Mouse (Mus musculus) liver, embryonic 12.5 days (tissue): Measurements from ENCODE around the gene Fras1. TPM values are rescaled to one million over a fixed set of nuclear protein-coding genes. Genes with fewer than 3 reads are reported as not detected.

ENCODE experiments used
- ATAC-seq: fragments of 200-750 bp; cut with Nextera tagmentation; 2 replicates; pipeline ENCODE4 v1.8.0; 2017; ENCODE audit warnings: moderate number of reproducible peaks, mild to moderate bottlenecking, moderate library complexity
- H3K27ac ChIP-seq: fragments of 300-500 bp; sonication (generic); 2 replicates; pipeline ENCODE4 v1.5.1; 2016; ENCODE audit warnings: mild to moderate bottlenecking
- H3K27me3 ChIP-seq: fragments of 300-500 bp; sonication (generic); replicated peaks from 2 replicates; pipeline ENCODE4 v1.6.1; 2016; ENCODE audit warnings: mild to moderate bottlenecking, moderate library complexity
- H3K36me3 ChIP-seq: fragments of 300-500 bp; sonication (generic); 2 replicates; pipeline ENCODE4 v1.6.1; 2016; ENCODE audit warnings: mild to moderate bottlenecking, moderate library complexity
- H3K4me1 ChIP-seq: fragments of 300-500 bp; sonication (generic); 2 replicates; pipeline ENCODE4 v1.6.1; 2016
- H3K4me2 ChIP-seq: fragments of 300-500 bp; sonication (generic); 2 replicates; pipeline ENCODE4 v1.6.1; 2016; ENCODE audit warnings: mild to moderate bottlenecking, moderate library complexity
- H3K4me3 ChIP-seq: fragments of 300-500 bp; sonication (generic); 2 replicates; pipeline ENCODE4 v1.5.1; 2016; ENCODE audit warnings: mild to moderate bottlenecking, moderate library complexity
- H3K9ac ChIP-seq: fragments of 300-500 bp; sonication (generic); 2 replicates; pipeline ENCODE4 v1.6.1; 2016; ENCODE audit warnings: mild to moderate bottlenecking, moderate library complexity
- H3K9me3 ChIP-seq: fragments of 300-500 bp; sonication (generic); replicated peaks from 2 replicates; pipeline ENCODE4 v1.6.1; 2016; ENCODE audit warnings: mild to moderate bottlenecking, moderate library complexity
- whole genome bisulfite sequencing: fragments of 180-500 bp; shearing (Covaris S2); methylation state at CpG from one replicate; pipeline ENCODE4 v1.1.7; 2016; ENCODE audit not compliant: insufficient replicate concordance; 5-methylcytosine and 5-hydroxymethylcytosine counted together
- polyA plus RNA-seq: library from polyadenylated mRNA; unstranded; fragments of >200 nt; fragmentation: Nextera tagmentation; extraction: Ambion mirVana; gene quantifications from 2 replicates; pipeline ENCODE4 v1.2.1, GENCODE M21; 2016

The Fras1 gene
- polyA plus RNA-seq = 3.0 and 3.2 TPM in 2 replicates

DNA sequence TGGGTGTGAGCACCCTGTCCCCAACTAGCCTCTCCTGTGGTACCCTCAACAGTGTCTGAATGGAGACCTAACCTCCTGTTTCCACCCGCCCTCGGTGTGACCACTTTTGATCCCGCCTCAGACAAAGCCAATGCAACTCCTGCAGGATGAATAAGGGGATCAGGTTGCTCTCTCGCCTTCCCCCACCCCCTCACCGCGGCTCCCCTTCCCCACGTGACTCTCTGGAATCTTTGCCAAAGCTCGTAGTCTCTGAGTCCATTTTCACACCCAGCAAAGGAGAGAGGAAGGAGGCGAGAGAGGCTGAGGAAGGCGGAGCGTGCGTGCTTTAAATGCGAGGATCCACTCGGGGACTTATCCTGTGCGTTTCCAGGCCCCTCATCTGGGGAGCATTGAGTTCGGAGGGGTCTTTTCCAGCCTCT, at the start of gene Fras1:
Gene Fras1, plus strand, starts transcription at position 389 of the 419 bp plus-strand sequence.
- peaks cover 66% of the 10 kb centered on the region for H3K27me3 ChIP-seq
- H3K4me1 ChIP-seq = no peaks in the 10 kb centered on the region
- peak within 1 kb of the TSS; percentile 50 for H3K4me3 ChIP-seq
- H3K9me3 ChIP-seq = no peaks in the 10 kb centered on the region
- H3K36me3 ChIP-seq = no peaks in the 10 kb centered on the region
- ATAC-seq = no peak
- peak within 1 kb of the TSS; percentile 69 for H3K4me2 ChIP-seq
- WGBS = 2% methylated on average over 16 of the region's 16 CpGs
- peak within 1 kb of the TSS; percentile 22; the same call in 1 of the 2 replicates for H3K9ac ChIP-seq
- no peak within 1 kb of the TSS for H3K27ac ChIP-seq

DNA sequence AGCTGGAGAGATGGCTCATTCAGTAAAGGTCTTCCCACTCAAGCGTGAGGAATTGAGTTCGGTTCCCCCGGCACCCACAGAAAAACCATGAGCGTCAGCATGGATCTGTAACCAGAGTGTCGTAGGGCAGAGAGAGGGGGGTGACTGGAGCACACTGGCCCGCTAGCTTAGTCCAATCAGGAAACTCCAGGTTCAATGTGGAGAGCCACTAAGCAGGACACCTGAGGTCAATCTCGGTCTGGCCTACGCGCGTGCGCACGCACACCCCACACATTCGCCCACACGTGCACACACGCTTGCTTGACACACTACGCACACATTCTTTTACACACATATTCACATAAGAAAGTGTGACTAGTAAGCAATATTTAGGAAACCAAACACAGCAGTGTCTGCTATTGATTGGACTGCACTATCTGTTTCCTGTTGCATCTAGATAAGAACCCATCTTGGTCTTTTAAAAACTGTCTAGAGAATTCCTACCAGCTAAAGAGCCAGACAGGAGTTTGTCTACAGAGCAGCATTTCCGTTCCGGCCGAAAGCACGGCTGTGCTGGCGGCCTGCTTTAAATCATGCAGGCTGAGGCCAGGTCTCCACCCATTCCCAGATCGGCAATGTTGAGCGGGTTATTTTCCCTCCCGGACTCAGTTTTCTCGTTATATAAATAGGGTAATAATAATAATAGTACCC, 42.6 kb upstream of the Fras1 start:
- WGBS = 84% methylated on average over 25 of the region's 25 CpGs
- Histone ChIP-seq H3K36me3 (no peaks in the 10 kb centered on the region), H3K27me3 (no peaks in the 10 kb centered on the region), H3K4me1 (no peaks in the 10 kb centered on the region), H3K9me3 (no peaks in the 10 kb centered on the region), H3K4me3 (no peak overlapping the region), H3K27ac (no peak overlapping the region), H3K4me2 (no peak overlapping the region), H3K9ac (no peak overlapping the region)
- ATAC-seq = no peak

DNA sequence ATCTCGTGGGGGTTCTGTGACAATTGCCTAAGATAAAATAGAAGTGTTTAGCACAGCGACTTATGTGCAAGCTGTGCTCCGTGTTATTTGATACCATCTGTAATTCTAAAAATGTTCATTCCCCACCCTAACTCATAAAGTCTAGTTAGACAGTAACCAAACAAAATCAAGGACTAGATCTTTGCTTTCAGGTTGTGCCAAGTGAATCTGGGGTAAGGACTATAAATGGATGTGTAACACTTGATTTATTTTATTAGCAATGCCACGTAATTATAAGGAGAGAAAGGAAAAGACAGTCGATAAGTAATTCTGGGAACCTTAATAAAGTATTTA, 42.1 kb upstream of the Fras1 start:
- no peak for ATAC-seq
- H3K4me2 ChIP-seq = no peak overlapping the region
- H3K27ac ChIP-seq = no peak overlapping the region
- H3K27me3 ChIP-seq = no peaks in the 10 kb centered on the region
- no peaks in the 10 kb centered on the region for H3K9me3 ChIP-seq
- H3K36me3 ChIP-seq = no peaks in the 10 kb centered on the region
- 61% methylated on average over 5 of the region's 5 CpGs for WGBS
- no peaks in the 10 kb centered on the region for H3K4me1 ChIP-seq
- H3K9ac ChIP-seq = no peak overlapping the region
- H3K4me3 ChIP-seq = no peak overlapping the region

DNA sequence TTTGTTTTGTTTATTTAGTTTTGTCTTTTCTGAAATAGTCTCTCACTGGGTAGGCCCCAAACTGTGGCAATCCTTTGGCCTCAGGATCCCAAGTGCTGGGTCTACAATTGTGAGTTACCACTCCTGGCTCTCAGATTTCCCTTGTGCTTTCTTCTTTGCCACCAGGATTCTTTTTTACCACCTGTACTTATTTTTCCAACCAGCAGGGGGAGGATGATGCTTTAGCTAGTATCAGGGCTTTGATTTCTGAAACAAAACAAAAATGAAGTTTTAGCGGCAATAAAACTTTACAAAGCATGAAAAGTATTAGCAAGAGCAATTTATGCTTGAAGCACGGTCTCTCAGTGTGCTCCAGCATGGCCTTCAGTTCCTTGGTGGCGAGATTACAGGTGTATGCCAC, 39.8 kb upstream of the Fras1 start:
- Histone ChIP-seq H3K4me2 (no peak overlapping the region), H3K4me3 (no peak overlapping the region), H3K27ac (no peak overlapping the region), H3K9me3 (no peaks in the 10 kb centered on the region), H3K4me1 (no peaks in the 10 kb centered on the region), H3K27me3 (no peaks in the 10 kb centered on the region), H3K36me3 (no peaks in the 10 kb centered on the region), H3K9ac (no peak overlapping the region)
- ATAC-seq = no peak
- 57% methylated on average over 3 of the region's 3 CpGs for WGBS

DNA sequence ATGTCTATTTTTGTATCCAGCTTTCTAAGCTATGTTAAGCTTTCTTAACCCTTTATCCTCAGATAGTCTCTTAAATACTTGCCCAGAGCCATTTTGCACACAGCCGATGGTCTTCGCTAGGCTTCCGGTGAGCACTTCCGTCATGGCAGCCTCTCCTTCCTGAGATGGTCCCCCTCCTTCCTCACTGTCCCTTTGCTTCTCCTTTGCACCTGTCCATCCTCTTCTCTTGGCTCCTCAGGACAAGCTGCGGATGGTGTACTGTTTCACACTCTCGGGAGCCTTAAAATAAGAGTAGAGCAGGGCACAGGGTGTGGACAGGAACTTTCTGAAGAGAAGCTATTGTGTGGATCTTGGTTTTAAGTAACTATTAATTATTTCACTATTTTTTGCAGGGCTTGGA, 33.2 kb upstream of the Fras1 start:
- H3K4me1 ChIP-seq = no peaks in the 10 kb centered on the region
- no peak overlapping the region for H3K9ac ChIP-seq
- ATAC-seq = no peak
- H3K27me3 ChIP-seq = no peaks in the 10 kb centered on the region
- H3K9me3 ChIP-seq = no peaks in the 10 kb centered on the region
- H3K27ac ChIP-seq = no peak overlapping the region
- H3K4me2 ChIP-seq = no peak overlapping the region
- WGBS = 77% methylated on average over 6 of the region's 6 CpGs
- no peak overlapping the region for H3K4me3 ChIP-seq
- no peaks in the 10 kb centered on the region for H3K36me3 ChIP-seq

DNA sequence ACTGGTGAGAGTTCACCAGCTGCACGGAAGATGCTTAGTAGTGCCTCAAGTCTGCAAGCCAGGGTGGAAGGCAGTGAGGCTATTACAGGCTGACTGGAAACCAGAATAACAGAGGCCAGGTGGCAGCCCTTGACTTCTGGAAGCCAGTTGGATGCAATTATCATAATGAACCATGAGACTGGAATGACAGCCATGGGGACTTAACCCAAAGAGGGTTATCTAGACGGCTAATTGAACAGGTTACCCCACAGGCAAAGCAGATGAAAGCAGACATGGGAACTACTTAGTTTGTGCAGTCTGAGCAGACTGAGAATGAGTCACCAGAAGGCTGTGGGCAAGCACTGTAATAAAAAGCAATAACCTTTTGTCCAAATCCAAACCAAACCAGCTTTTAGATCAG, 28.8 kb upstream of the Fras1 start:
- Histone ChIP-seq H3K27me3 (no peaks in the 10 kb centered on the region), H3K36me3 (no peaks in the 10 kb centered on the region), H3K4me1 (no peaks in the 10 kb centered on the region), H3K27ac (no peak overlapping the region), H3K9me3 (no peaks in the 10 kb centered on the region), H3K4me2 (no peak overlapping the region), H3K9ac (no peak overlapping the region), H3K4me3 (no peak overlapping the region)
- no peak for ATAC-seq
- WGBS = 62% methylated on average over 2 of the region's 2 CpGs

DNA sequence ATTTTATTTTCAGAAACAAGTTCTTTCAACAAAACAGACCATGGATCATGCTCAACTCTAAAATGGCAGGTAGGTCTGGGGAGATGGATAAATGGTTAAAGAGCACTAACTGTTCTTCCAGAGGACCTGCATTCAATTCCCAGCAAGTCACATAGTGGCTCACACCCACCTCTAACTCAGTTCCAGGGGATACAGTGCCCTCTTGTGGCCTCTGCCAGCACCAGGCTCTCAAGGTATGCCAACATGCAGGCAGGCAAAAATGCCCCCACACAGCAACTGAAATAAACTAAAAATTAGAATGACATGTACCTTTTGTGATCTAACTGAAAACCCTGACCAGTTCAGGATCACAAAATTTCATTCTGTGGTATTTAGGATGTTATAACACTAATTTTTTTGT, 21.8 kb upstream of the Fras1 start:
- no peak for ATAC-seq
- Histone ChIP-seq H3K27ac (no peak overlapping the region), H3K9ac (no peak overlapping the region), H3K9me3 (no peaks in the 10 kb centered on the region), H3K4me2 (no peak overlapping the region), H3K36me3 (no peaks in the 10 kb centered on the region), H3K4me3 (no peak overlapping the region), H3K27me3 (no peaks in the 10 kb centered on the region), H3K4me1 (no peaks in the 10 kb centered on the region)

DNA sequence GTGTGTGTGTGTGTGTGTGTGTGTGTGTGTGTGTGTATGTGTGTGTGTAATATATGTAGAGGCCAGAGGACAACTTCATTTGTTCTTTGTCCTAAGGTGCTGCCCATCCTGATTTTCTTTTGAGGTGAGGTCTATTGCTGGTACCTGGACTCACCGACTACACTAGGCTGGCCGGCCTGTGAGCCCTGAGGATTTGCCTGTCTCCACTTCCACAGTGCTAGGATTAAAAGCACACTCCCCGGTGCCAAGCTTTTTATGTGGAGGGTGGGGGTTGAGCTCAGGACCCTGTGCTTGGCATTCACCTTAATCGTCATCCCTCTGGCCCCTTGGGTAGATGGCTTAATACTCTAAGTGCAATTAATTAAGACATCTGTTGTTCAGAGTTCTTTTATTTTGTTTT, 9.8 kb upstream of the Fras1 start:
- no peak for ATAC-seq
- Histone ChIP-seq H3K4me3 (no peak overlapping the region), H3K4me1 (no peaks in the 10 kb centered on the region), H3K27ac (no peak overlapping the region), H3K27me3 (no peaks in the 10 kb centered on the region), H3K9ac (no peak overlapping the region), H3K4me2 (no peak overlapping the region), H3K36me3 (no peaks in the 10 kb centered on the region), H3K9me3 (no peaks in the 10 kb centered on the region)
- 68% methylated on average over 4 of the region's 4 CpGs for WGBS

DNA sequence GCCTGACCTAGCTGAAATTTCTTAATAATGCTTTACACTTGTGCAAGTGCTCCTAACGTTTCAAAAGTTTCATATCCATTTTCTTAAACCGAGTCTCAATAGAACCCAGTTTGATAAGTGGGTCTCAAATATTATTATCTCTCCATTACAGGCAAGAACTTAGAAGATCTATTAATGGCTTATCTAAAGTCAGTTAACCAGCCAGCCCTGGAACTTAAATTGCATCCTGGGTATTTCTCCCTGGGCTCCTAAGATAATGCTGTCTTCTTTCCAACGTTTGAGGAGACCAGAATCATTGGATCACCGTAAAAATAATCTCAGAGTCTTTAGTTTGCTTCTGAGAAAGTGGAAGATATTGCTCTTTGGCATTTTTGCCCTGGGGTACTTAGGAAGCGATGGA, 8.2 kb upstream of the Fras1 start:
- H3K27ac ChIP-seq = no peak overlapping the region
- no peak overlapping the region for H3K4me3 ChIP-seq
- no peaks in the 10 kb centered on the region for H3K4me1 ChIP-seq
- no peak overlapping the region for H3K4me2 ChIP-seq
- H3K36me3 ChIP-seq = no peaks in the 10 kb centered on the region
- 48% methylated on average over 5 of the region's 5 CpGs for WGBS
- no peak overlapping the region for H3K9ac ChIP-seq
- H3K27me3 ChIP-seq = no peaks in the 10 kb centered on the region
- ATAC-seq = no peak
- no peaks in the 10 kb centered on the region for H3K9me3 ChIP-seq

DNA sequence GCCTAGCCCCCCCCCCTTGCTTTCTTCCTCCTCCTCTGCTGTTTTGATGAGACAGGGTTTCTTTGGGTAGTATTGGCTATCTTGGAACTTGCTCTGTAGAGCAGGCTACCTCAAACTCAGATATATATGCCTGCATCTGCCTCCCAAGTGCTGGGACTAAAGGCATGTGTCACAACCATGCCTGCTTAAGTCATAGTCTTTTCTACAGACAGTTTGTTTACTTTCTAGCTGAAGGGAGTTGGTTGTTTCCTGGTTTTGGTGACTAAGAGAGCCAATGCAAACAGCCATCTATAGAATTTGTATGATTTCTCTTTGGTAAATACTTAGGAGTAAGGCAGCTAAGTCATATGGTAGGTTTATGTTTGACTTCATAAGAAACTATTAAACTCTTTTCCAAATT, 6.5 kb upstream of the Fras1 start:
- H3K4me1 ChIP-seq = no peaks in the 10 kb centered on the region
- no peak overlapping the region for H3K4me3 ChIP-seq
- no peak overlapping the region for H3K9ac ChIP-seq
- no peaks in the 10 kb centered on the region for H3K36me3 ChIP-seq
- ATAC-seq = no peak
- no peaks in the 10 kb centered on the region for H3K9me3 ChIP-seq
- no peak overlapping the region for H3K4me2 ChIP-seq
- H3K27me3 ChIP-seq = peaks cover 14% of the 10 kb centered on the region
- no peak overlapping the region for H3K27ac ChIP-seq

DNA sequence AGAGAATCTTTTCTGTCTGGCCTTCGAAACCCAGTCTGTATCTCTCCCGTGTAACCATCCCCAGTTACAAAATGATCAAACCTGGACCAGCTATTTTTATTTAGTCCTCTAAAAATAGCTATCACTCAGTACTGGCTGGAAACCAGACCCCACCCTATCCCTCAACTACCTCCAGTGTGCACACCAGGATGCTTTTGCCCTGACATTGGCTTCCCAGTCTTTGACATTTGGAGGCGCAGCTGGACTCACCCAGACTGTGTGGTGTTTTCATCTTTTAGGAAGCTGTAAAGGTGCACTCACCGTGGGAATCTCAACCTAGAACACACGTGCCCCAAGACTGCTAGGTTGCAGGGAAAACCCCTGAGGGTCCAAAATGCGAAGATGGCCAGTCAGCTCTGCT, 649 bp upstream of the Fras1 start:
- Histone ChIP-seq H3K27me3 (peaks cover 66% of the 10 kb centered on the region), H3K4me2 (peak overlapping the region; percentile 69), H3K4me3 (no peak overlapping the region), H3K27ac (no peak overlapping the region), H3K9me3 (no peaks in the 10 kb centered on the region), H3K36me3 (no peaks in the 10 kb centered on the region), H3K4me1 (no peaks in the 10 kb centered on the region), H3K9ac (no peak overlapping the region)
- WGBS = 28% methylated on average over 6 of the region's 6 CpGs
- ATAC-seq = no peak

DNA sequence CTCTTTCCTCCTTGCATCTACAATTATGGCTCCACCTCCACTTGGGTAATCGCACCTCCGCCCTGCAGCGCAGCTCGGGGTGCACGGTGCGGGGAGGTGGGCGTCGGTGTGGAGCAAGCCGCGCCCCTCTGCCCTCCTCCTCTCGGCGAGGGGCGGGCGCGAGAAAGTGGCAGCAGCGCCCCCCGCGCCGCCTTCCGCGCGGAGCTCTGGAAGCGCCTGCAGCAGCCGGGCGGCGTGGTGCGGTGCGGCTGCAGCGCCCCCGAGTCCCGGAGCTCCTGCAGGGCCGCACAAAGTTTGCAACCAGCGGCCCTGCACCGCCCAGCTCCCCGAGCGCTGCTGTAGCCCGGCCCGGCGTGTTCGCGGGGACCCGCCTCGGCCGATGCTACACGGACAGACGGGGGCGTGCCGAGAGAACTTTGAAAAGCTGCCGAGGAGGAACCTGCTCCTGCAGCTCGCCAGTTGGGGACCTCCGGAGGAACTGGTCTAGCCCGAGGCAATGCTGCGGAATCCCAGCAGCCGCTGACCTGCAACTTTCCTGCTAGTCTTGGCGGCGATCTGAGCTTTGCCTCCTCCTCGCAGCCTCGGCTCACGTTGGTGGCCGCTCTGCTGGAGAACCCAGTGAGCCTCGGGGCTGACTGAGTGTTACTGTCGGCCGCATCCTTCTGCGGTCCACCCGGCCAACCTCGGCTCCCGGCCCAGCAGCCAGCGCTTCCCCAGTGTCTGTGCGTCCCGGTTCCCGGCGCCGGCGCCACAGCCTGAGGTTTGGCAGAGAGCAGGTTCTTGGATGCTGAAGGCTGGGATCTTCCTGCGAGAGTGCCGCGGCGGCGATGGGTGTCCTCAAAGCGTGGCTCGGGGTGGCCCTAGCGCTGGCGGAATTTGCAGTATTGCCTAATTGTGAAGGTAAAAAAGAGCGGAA, 489 bp downstream of the Fras1 start:
- no peaks in the 10 kb centered on the region for H3K9me3 ChIP-seq
- peaks cover 66% of the 10 kb centered on the region for H3K27me3 ChIP-seq
- H3K27ac ChIP-seq = no peak overlapping the region
- H3K4me3 ChIP-seq = peak overlapping the region; percentile 50
- peak overlapping the region; percentile 69 for H3K4me2 ChIP-seq
- ATAC-seq = peak; percentile 66
- H3K9ac ChIP-seq = peak overlapping the region; percentile 22; the same call in 1 of the 2 replicates
- H3K4me1 ChIP-seq = no peaks in the 10 kb centered on the region
- 1% methylated on average over 81 of the region's 84 CpGs for WGBS
- H3K36me3 ChIP-seq = no peaks in the 10 kb centered on the region
